Mouse (Mus musculus) hematopoietic stem cell, adult 5-6 weeks (primary cell): ENCODE results near the gene Lzts2. TPM values are rescaled to one million over a fixed set of nuclear protein-coding genes. Genes with fewer than 3 reads are reported as not detected.
"Not testable (repeated sequence)": the region's sequence is repeated elsewhere in the genome, so short reads cannot be mapped to it uniquely, and the experiment has no call there.

Source experiments
- ATAC-seq, 2 experiments: fragments of 125-278 bp in 1 of 2; replicated peaks in 1 of 2; 2 replicates each; pipeline ENCODE4 v1.8.0; 2016 to 2017; ENCODE audit warnings: inconsistent platforms in 2 of 2, mild to moderate bottlenecking in 2 of 2, moderate number of reproducible peaks in 2 of 2, low read depth in 1 of 2, moderate TSS enrichment in 1 of 2; ENCODE audit not compliant: low FRiP score in 2 of 2, poor library complexity in 2 of 2, severe bottlenecking in 2 of 2, insufficient read depth in 1 of 2, low TSS enrichment in 1 of 2
- total RNA-seq: library from RNA; stranded (forward); fragments of 172-1452, 232-1000 nt; gene quantifications from 2 replicates; pipeline ENCODE4 v1.2.3, GENCODE M21; 2017

Gene Lzts2
- total RNA-seq, 1 experiment from 2014 or later, result 29.3 TPM

- ATAC-seq, result not testable (repeated sequence)
These were observed 24.0 kb downstream of the Lzts2 start for GRCm38 (mm10) chr19:45038198-45038597.

GRCm38 (mm10) chr19:45040214-45040613 is 26.0 kb downstream of the Lzts2 start:
- ATAC-seq, result no peak

- no peak for ATAC-seq
These were observed 30.2 kb downstream of the Lzts2 start for GRCm38 (mm10) chr19:45044389-45044927.

GRCm38 (mm10) chr19:45045236-45045635 is 31.0 kb downstream of the Lzts2 start:
- no peak for ATAC-seq

- no peak for ATAC-seq
These were observed 31.4 kb downstream of the Lzts2 start, which contains the start of gene Pdzd7 for GRCm38 (mm10) chr19:45045651-45046050. Gene Pdzd7 (minus strand): TSS chr19:45045717.

- 0 out of 4 replicates have a peak, but pooled peaks of 1 of the 2 experiments have one; percentile 25 for ATAC-seq
These were observed 32.5 kb downstream of the Lzts2 start for GRCm38 (mm10) chr19:45046523-45047321.

GRCm38 (mm10) chr19:45047417-45047934 is 33.3 kb downstream of the Lzts2 start, which contains the start of gene Sfxn3:
Gene Sfxn3 (plus strand): TSS chr19:45047503.
- ATAC-seq, result peak; percentile 91 to 93

- ATAC-seq, result peak; percentile 34 to 41
These were observed 33.9 kb downstream of the Lzts2 start for GRCm38 (mm10) chr19:45047935-45048643.

- ATAC-seq, result no peak
These were observed 34.6 kb downstream of the Lzts2 start for GRCm38 (mm10) chr19:45048644-45049365.

- no peak for ATAC-seq
These were observed 35.3 kb downstream of the Lzts2 start for GRCm38 (mm10) chr19:45049523-45049922.

GRCm38 (mm10) chr19:45053451-45053850 is 39.2 kb downstream of the Lzts2 start:
- no peak for ATAC-seq

- no peak for ATAC-seq
These were observed 40.9 kb downstream of the Lzts2 start for GRCm38 (mm10) chr19:45054892-45055690.

GRCm38 (mm10) chr19:45056364-45056763 is 42.1 kb downstream of the Lzts2 start:
- peak in 1 of 2 experiments; percentile 50; a peak in 1 of 4 replicates for ATAC-seq

GRCm38 (mm10) chr19:45056908-45057698 is 42.9 kb downstream of the Lzts2 start:
- ATAC-seq, result no peak

- no peak for ATAC-seq
These were observed 43.5 kb downstream of the Lzts2 start for GRCm38 (mm10) chr19:45057724-45058112.
